Mouse (Mus musculus): ENCODE data around the gene Nfat5.

- no peak for TF ChIP-seq CTCF (IDR thresholded peaks at IDR 0.05; ENCODE audit: low read depth)
- no peak for TF ChIP-seq EP300 (IDR thresholded peaks at IDR 0.05; ENCODE audit: low read depth)
Measured at GRCm38 (mm10) chr8:107287522-107287921, 5.7 kb upstream of the Nfat5 start.

Measured in heart, postnatal 0 days (tissue).